Mouse (Mus musculus) E14TG2a.4 (cell line): ENCODE results near the gene Map4k2.

Experiments
- H3K27me3 ChIP-seq: 2 replicates; pipeline ENCODE4 v1.6.1; 2014; ENCODE audit warnings: low read length, control low read depth; ENCODE audit not compliant: insufficient read depth
- H3K36me3 ChIP-seq: 2 replicates; pipeline ENCODE4 v1.6.1; 2014; ENCODE audit warnings: low read length, control low read depth; ENCODE audit not compliant: insufficient read depth
- H3K4me1 ChIP-seq: replicated peaks from 2 replicates; pipeline ENCODE4 v1.6.1; 2014; ENCODE audit warnings: low read depth, low read length, control low read depth
- H3K4me3 ChIP-seq: replicated peaks from 2 replicates; pipeline ENCODE4 v1.5.1; 2014; ENCODE audit warnings: mild to moderate bottlenecking, low read length
- H3K9me3 ChIP-seq: 2 replicates; pipeline ENCODE4 v1.6.1; 2014; ENCODE audit warnings: low read length, control low read depth
- CTCF ChIP-seq: conservative IDR thresholded peaks from 2 replicates; pipeline ENCODE4 v1.5.1; 2014; ENCODE audit warnings: low read length
- NANOG ChIP-seq: IDR thresholded peaks from 2 replicates; pipeline ENCODE4 v1.6.1; 2014; ENCODE audit warnings: borderline replicate concordance, low read length, mixed read lengths
- POU5F1 ChIP-seq: IDR thresholded peaks from 2 replicates; pipeline ENCODE4 v1.6.1; 2014; ENCODE audit warnings: low read length, borderline replicate concordance

The Map4k2 gene

GRCm38 (mm10) chr19:6339890-6340504, 938 bp upstream of the Map4k2 start:
- Histone ChIP-seq H3K4me1 (peaks cover 83% of the 10 kb centered on the region), H3K4me3 (peak overlapping the region; percentile 87), H3K27me3 (peaks cover 14% of the 10 kb centered on the region; the same call in 1 of the 2 replicates), H3K9me3 (no peaks in the 10 kb centered on the region), H3K36me3 (peaks cover 60% of the 10 kb centered on the region)
- no peak for TF ChIP-seq POU5F1
- TF ChIP-seq CTCF: peak; percentile 20; the same call in 1 of the 2 replicates
- no peak for TF ChIP-seq NANOG

- peaks cover 80% of the 10 kb centered on the region for H3K4me1 ChIP-seq
- TF ChIP-seq POU5F1: no peak
- no peak for TF ChIP-seq CTCF
- TF ChIP-seq NANOG: no peak
Observed at GRCm38 (mm10) chr19:6341453-6342077, 630 bp downstream of the Map4k2 start.

GRCm38 (mm10) chr19:6342276-6342933, 1.5 kb downstream of the Map4k2 start:
- no peaks in the 10 kb centered on the region for H3K9me3 ChIP-seq

More at GRCm38 (mm10) chr19:6341453-6342077, 630 bp downstream of the Map4k2 start:
- Histone ChIP-seq H3K4me3 (peak overlapping the region; percentile 87), H3K36me3 (peaks cover 74% of the 10 kb centered on the region), H3K27me3 (peaks cover 14% of the 10 kb centered on the region; the same call in 1 of the 2 replicates), H3K9me3 (no peaks in the 10 kb centered on the region)

GRCm38 (mm10) chr19:6343066-6343925, 2.4 kb downstream of the Map4k2 start:
- Histone ChIP-seq H3K27me3 (peaks cover 14% of the 10 kb centered on the region; the same call in 1 of the 2 replicates), H3K9me3 (no peaks in the 10 kb centered on the region), H3K36me3 (peaks cover 70% of the 10 kb centered on the region), H3K4me1 (peaks cover 75% of the 10 kb centered on the region), H3K4me3 (no peak overlapping the region)
- no peak for TF ChIP-seq CTCF
- no peak for TF ChIP-seq NANOG
- TF ChIP-seq POU5F1: no peak

More at GRCm38 (mm10) chr19:6342276-6342933, 1.5 kb downstream of the Map4k2 start:
- Histone ChIP-seq H3K4me1 (peaks cover 80% of the 10 kb centered on the region), H3K4me3 (peak overlapping the region; percentile 87; the same call in 1 of the 2 replicates), H3K36me3 (peaks cover 74% of the 10 kb centered on the region), H3K27me3 (peaks cover 14% of the 10 kb centered on the region; the same call in 1 of the 2 replicates)
- TF ChIP-seq CTCF: no peak
- TF ChIP-seq POU5F1: no peak
- no peak for TF ChIP-seq NANOG

- no peak for TF ChIP-seq POU5F1
- no peak for TF ChIP-seq CTCF
- TF ChIP-seq NANOG: no peak
- Histone ChIP-seq H3K9me3 (no peaks in the 10 kb centered on the region), H3K27me3 (peaks cover 14% of the 10 kb centered on the region; the same call in 1 of the 2 replicates), H3K4me3 (no peak overlapping the region), H3K4me1 (peaks cover 75% of the 10 kb centered on the region), H3K36me3 (peaks cover 65% of the 10 kb centered on the region)
Observed at GRCm38 (mm10) chr19:6343996-6344395, 3.1 kb downstream of the Map4k2 start.

- TF ChIP-seq NANOG (no peak), CTCF (no peak), POU5F1 (no peak)
- H3K4me1 ChIP-seq: peaks cover 65% of the 10 kb centered on the region
- H3K27me3 ChIP-seq: peaks cover 14% of the 10 kb centered on the region; the same call in 1 of the 2 replicates
- H3K9me3 ChIP-seq: no peaks in the 10 kb centered on the region
- H3K36me3 ChIP-seq: peaks cover 63% of the 10 kb centered on the region
- 0 out of 2 replicates have a peak overlapping the region, but pooled peaks have one; percentile 13 for H3K4me3 ChIP-seq
Observed at GRCm38 (mm10) chr19:6346023-6346422, 5.1 kb downstream of the Map4k2 start.

DNA sequence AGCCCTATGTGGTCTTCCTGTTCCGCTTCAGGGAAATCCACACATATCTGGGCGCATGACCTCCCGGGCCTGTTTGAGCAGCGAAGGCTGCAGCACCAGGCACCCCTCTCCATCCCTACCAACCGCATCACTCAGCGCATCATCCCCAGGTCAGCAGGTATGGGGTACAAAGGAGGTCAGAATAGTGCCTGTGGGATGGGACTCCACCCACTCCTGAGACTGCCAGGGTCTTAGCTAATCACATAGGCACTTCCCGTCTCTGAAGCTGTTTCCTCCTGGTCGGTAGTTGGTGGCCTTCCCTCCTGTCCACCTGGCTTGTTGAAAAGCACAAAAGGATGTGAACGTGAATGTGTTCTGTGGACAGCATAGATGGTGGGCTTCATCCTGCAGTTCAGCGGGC, 5.7 kb downstream of the Map4k2 start:
- TF ChIP-seq POU5F1 (no peak), CTCF (no peak), NANOG (no peak)

More for the DNA sequence above, 5.7 kb downstream of the Map4k2 start:
- peaks cover 63% of the 10 kb centered on the region for H3K36me3 ChIP-seq
- H3K4me1 ChIP-seq: peaks cover 67% of the 10 kb centered on the region
- no peaks in the 10 kb centered on the region for H3K9me3 ChIP-seq
- H3K4me3 ChIP-seq: peak overlapping the region; percentile 13; the same call in 1 of the 2 replicates
- H3K27me3 ChIP-seq: peaks cover 10% of the 10 kb centered on the region; the same call in 1 of the 2 replicates
